Mouse (Mus musculus): ENCODE data around the gene Pla2g4e. TPM values are rescaled to one million over a fixed set of nuclear protein-coding genes. Genes with fewer than 3 reads are reported as not detected.

Pla2g4e gene
- polyA plus RNA-seq, 1 experiment, result 0.33 TPM

GRCm38 (mm10) chr2:120158846-120159245 is 86.3 kb downstream of the Pla2g4e start:
- Histone ChIP-seq H3K27ac (ENCODE audit: insufficient read depth, low read depth, low read length) (no peak overlapping the region), H3K27me3 (replicated peaks; ENCODE audit: control insufficient read depth, insufficient read depth, low read length) (no peaks in the 10 kb centered on the region), H3K4me1 (ENCODE audit: control insufficient read depth, insufficient read depth, low read length) (no peaks in the 10 kb centered on the region; the same call in 1 of the 2 replicates), H3K4me3 (ENCODE audit: insufficient read depth, low read depth, low read length) (no peak overlapping the region), H3K36me3 (ENCODE audit: control insufficient read depth, insufficient read depth, low read length) (no peaks in the 10 kb centered on the region)
- DNase-seq, result peak; percentile 57
- no peak for TF ChIP-seq CTCF (conservative IDR thresholded peaks at IDR 0.05; ENCODE audit: insufficient read depth, insufficient read length, low read depth, low read length)
- no peak for TF ChIP-seq POLR2A (IDR thresholded peaks at IDR 0.05; ENCODE audit: low read depth, low read length)
- 66% methylated on average over 1 of the region's 1 CpGs for WGBS

- Histone ChIP-seq H3K4me3 (ENCODE audit: insufficient read depth, low read depth, low read length) (no peak overlapping the region), H3K27me3 (replicated peaks; ENCODE audit: control insufficient read depth, insufficient read depth, low read length) (no peaks in the 10 kb centered on the region), H3K4me1 (ENCODE audit: control insufficient read depth, insufficient read depth, low read length) (no peaks in the 10 kb centered on the region; the same call in 1 of the 2 replicates), H3K27ac (ENCODE audit: insufficient read depth, low read depth, low read length) (no peak overlapping the region), H3K36me3 (ENCODE audit: control insufficient read depth, insufficient read depth, low read length) (no peaks in the 10 kb centered on the region)
- DNase-seq, result no peak
- WGBS, result 50% methylated on average over 5 of the region's 5 CpGs
- TF ChIP-seq CTCF (conservative IDR thresholded peaks at IDR 0.05; ENCODE audit: insufficient read depth, insufficient read length, low read depth, low read length), result peak; percentile 43
- TF ChIP-seq POLR2A (IDR thresholded peaks at IDR 0.05; ENCODE audit: low read depth, low read length), result no peak
Measured at GRCm38 (mm10) chr2:120158016-120158415, 87.1 kb downstream of the Pla2g4e start.

- no peaks in the 10 kb centered on the region; the same call in 1 of the 2 replicates for H3K4me1 ChIP-seq (ENCODE audit: control insufficient read depth, insufficient read depth, low read length)
- H3K36me3 ChIP-seq (ENCODE audit: control insufficient read depth, insufficient read depth, low read length), result no peaks in the 10 kb centered on the region
- no peaks in the 10 kb centered on the region for H3K27me3 ChIP-seq (replicated peaks; ENCODE audit: control insufficient read depth, insufficient read depth, low read length)
- TF ChIP-seq POLR2A (IDR thresholded peaks at IDR 0.05; ENCODE audit: low read depth, low read length) (no peak), CTCF (conservative IDR thresholded peaks at IDR 0.05; ENCODE audit: insufficient read depth, insufficient read length, low read depth, low read length) (0 out of 2 replicates have a peak, but pooled peaks have one; percentile 16)
- 78% methylated on average over 2 of the region's 2 CpGs for WGBS
- no peak for DNase-seq
- no peak overlapping the region for H3K4me3 ChIP-seq (ENCODE audit: insufficient read depth, low read depth, low read length)
- no peak overlapping the region for H3K27ac ChIP-seq (ENCODE audit: insufficient read depth, low read depth, low read length)
Measured at GRCm38 (mm10) chr2:120157606-120158005, 87.5 kb downstream of the Pla2g4e start.

- peak within 1 kb of the TSS; percentile 86 for H3K4me3 ChIP-seq (ENCODE audit: insufficient read depth, low read depth, low read length)
- WGBS, result under 1% methylated on average over 53 of the region's 53 CpGs
- H3K4me1 ChIP-seq (ENCODE audit: control insufficient read depth, insufficient read depth, low read length), result no peaks in the 10 kb centered on the region; the same call in 1 of the 2 replicates
- TF ChIP-seq POLR2A (IDR thresholded peaks at IDR 0.05; ENCODE audit: low read depth, low read length), result no peak
- no peak for TF ChIP-seq CTCF (conservative IDR thresholded peaks at IDR 0.05; ENCODE audit: insufficient read depth, insufficient read length, low read depth, low read length)
- H3K36me3 ChIP-seq (ENCODE audit: control insufficient read depth, insufficient read depth, low read length), result no peaks in the 10 kb centered on the region
- peak within 1 kb of the TSS; percentile 60 for H3K27ac ChIP-seq (ENCODE audit: insufficient read depth, low read depth, low read length)
- H3K27me3 ChIP-seq (replicated peaks; ENCODE audit: control insufficient read depth, insufficient read depth, low read length), result no peaks in the 10 kb centered on the region
- peak; percentile 100 for DNase-seq
Measured at GRCm38 (mm10) chr2:120154361-120154894, 90.7 kb downstream of the Pla2g4e start, which contains the start of gene Ehd4. TSS of gene Ehd4 (minus strand) at chr2:120154606.

GRCm38 (mm10) chr2:120153586-120154360 is 91.4 kb downstream of the Pla2g4e start:
- WGBS, result 3% methylated on average over 38 of the region's 38 CpGs
- TF ChIP-seq POLR2A (IDR thresholded peaks at IDR 0.05; ENCODE audit: low read depth, low read length), result no peak
- no peak for TF ChIP-seq CTCF (conservative IDR thresholded peaks at IDR 0.05; ENCODE audit: insufficient read depth, insufficient read length, low read depth, low read length)

GRCm38 (mm10) chr2:120150571-120150970 is 94.6 kb downstream of the Pla2g4e start:
- no peak for TF ChIP-seq CTCF (conservative IDR thresholded peaks at IDR 0.05; ENCODE audit: insufficient read depth, insufficient read length, low read depth, low read length)
- DNase-seq, result no peak
- Histone ChIP-seq H3K27ac (ENCODE audit: insufficient read depth, low read depth, low read length) (no peak overlapping the region), H3K27me3 (replicated peaks; ENCODE audit: control insufficient read depth, insufficient read depth, low read length) (no peaks in the 10 kb centered on the region), H3K36me3 (ENCODE audit: control insufficient read depth, insufficient read depth, low read length) (no peaks in the 10 kb centered on the region), H3K4me3 (ENCODE audit: insufficient read depth, low read depth, low read length) (no peak overlapping the region), H3K4me1 (ENCODE audit: control insufficient read depth, insufficient read depth, low read length) (no peaks in the 10 kb centered on the region; the same call in 1 of the 2 replicates)
- 67% methylated on average over 3 of the region's 3 CpGs for WGBS

More at GRCm38 (mm10) chr2:120153586-120154360, 91.4 kb downstream of the Pla2g4e start:
- H3K4me3 ChIP-seq (ENCODE audit: insufficient read depth, low read depth, low read length), result peak overlapping the region; percentile 86
- no peaks in the 10 kb centered on the region for H3K27me3 ChIP-seq (replicated peaks; ENCODE audit: control insufficient read depth, insufficient read depth, low read length)
- DNase-seq, result peak; percentile 47
- no peaks in the 10 kb centered on the region for H3K36me3 ChIP-seq (ENCODE audit: control insufficient read depth, insufficient read depth, low read length)
- H3K27ac ChIP-seq (ENCODE audit: insufficient read depth, low read depth, low read length), result peak overlapping the region; percentile 60
- H3K4me1 ChIP-seq (ENCODE audit: control insufficient read depth, insufficient read depth, low read length), result no peaks in the 10 kb centered on the region; the same call in 1 of the 2 replicates

- no peaks in the 10 kb centered on the region for H3K36me3 ChIP-seq (ENCODE audit: control insufficient read depth, insufficient read depth, low read length)
- no peak overlapping the region for H3K27ac ChIP-seq (ENCODE audit: insufficient read depth, low read depth, low read length)
- 81% methylated on average over 7 of the region's 7 CpGs for WGBS
- H3K27me3 ChIP-seq (replicated peaks; ENCODE audit: control insufficient read depth, insufficient read depth, low read length), result no peaks in the 10 kb centered on the region
- TF ChIP-seq CTCF (conservative IDR thresholded peaks at IDR 0.05; ENCODE audit: insufficient read depth, insufficient read length, low read depth, low read length), result no peak
- TF ChIP-seq POLR2A (IDR thresholded peaks at IDR 0.05; ENCODE audit: low read depth, low read length), result no peak
- no peaks in the 10 kb centered on the region; the same call in 1 of the 2 replicates for H3K4me1 ChIP-seq (ENCODE audit: control insufficient read depth, insufficient read depth, low read length)
- no peak for DNase-seq
- H3K4me3 ChIP-seq (ENCODE audit: insufficient read depth, low read depth, low read length), result no peak overlapping the region
Measured at GRCm38 (mm10) chr2:120149634-120150033, 95.5 kb downstream of the Pla2g4e start.

All from kidney, adult 2 months (tissue).